Mouse (Mus musculus): Measurements from ENCODE around the gene Tspan33.

DNA sequence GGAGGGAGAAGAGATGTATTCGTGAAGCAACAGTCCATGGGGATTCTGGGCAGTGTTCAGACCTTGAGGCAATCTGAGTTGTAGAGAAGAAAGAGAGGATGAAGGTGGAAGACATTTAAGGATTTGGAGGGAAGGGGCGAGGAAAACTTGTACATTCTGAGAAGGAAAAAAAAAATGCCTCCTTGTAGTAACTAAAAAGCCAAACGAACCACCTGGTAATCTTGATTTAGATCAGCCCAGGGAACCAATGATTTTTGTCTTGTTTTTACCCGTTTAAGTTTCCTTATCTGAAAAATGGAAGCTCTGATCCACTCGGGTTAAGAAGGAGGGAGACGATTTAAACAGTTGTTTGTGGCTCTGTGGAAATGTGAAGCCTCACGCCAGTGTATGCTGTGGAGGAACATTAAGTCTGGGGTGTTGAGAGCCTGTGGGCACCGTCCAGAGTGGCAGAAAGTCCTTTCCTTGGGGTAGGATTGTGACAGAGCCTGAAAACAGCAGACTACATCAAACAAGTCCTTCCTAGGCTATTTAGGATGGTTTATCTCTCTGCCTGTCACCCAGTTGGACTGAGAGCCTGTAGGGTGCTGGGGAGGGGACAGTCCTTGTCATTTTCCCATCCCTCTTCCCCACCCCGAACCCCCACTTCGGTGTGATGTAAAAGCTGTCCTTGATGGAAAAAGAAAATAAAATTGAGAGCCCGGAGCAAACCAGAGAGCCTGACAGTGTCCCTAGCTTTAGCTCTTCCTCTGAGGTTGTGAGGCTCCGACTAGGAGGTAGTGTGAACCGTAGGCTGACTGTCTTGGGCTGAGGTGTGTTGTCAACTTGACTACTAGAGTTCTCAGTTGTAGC is 42.8 kb downstream of the Tspan33 start:
- TF ChIP-seq ZC3H11A (IDR thresholded peaks at IDR 0.05; ENCODE audit: borderline replicate concordance, low read depth, low read length) (no peak), HCFC1 (IDR thresholded peaks at IDR 0.05; ENCODE audit: borderline replicate concordance, insufficient read depth, low read length) (no peak)
